ENCODE assay signal across 8 mouse cellular contexts in the genomic region with DNA sequence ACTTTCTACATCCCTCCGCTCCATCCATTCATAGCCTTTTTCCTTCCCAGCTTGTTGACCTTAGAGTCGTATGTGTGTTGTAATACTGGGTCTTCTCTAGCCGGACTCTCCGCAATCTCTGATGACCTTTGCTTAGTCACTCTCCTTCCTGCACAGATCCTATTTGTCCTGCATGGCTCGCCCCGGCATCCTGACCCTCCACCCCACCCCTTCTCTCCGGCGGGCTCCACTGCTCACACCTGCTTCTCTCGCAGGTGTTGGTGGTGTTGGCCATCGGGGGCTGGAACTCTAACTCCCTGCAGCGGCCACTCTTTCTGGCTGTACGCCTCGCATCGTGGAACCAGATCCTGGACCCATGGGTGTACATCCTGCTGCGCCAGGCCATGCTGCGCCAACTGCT. TPM values are rescaled to one million over a fixed set of nuclear protein-coding genes. Genes with fewer than 3 reads are reported as not detected.
DNase-seq lines count a peak whose midpoint lies in the region; ATAC-seq and TF ChIP-seq lines count a peak whose summit lies in the region.

No protein-coding gene starts in this region.

- peak; percentile 33 for DNase-seq in adrenal gland, adult 8-10 months
- no peak for DNase-seq in adrenal gland, postnatal 36 days
- no peak for DNase-seq in kidney, postnatal 0 days (ENCODE audit: low spot score)
- no peak for DNase-seq in kidney, adult 18-20 months
- no peak for DNase-seq in limb, embryonic 11.5 days (ENCODE audit: low spot score)
- DNase-seq in right cerebral cortex, adult 18-20 months, result no peak
- DNase-seq in frontal cortex, postnatal 14 days (ENCODE audit: low spot score in 2 of 2), result no peak

- no peak for TF ChIP-seq CTCF in kidney, postnatal 0 days (IDR thresholded peaks at IDR 0.05; ENCODE audit: low read depth)

- H3K4me2 ChIP-seq in kidney, postnatal 0 days (ENCODE audit: low read length), result peak overlapping the region; percentile 60
- H3K4me2 ChIP-seq in limb, embryonic 11.5 days (ENCODE audit: low read depth, severe bottlenecking), result no peak overlapping the region
- H3K4me2 ChIP-seq in neural tube, embryonic 12.5 days (replicated peaks), result peak overlapping the region; percentile 72; the same call in 1 of the 2 replicates

- H3K36me3 ChIP-seq in kidney, postnatal 0 days (ENCODE audit: insufficient read depth, low read length), result peaks cover 38% of the 10 kb centered on the region
- H3K36me3 ChIP-seq in limb, embryonic 11.5 days (ENCODE audit: control insufficient read depth, insufficient read depth, low read length), result peaks cover 19% of the 10 kb centered on the region
- H3K36me3 ChIP-seq in neural tube, embryonic 12.5 days, result peaks cover 49% of the 10 kb centered on the region

- 71% methylated on average over 16 of the region's 16 CpGs for WGBS in kidney, postnatal 0 days
- WGBS in limb, embryonic 11.5 days, result 80% methylated on average over 16 of the region's 16 CpGs
- WGBS in neural tube, embryonic 12.5 days, result 74% methylated on average over 16 of the region's 16 CpGs

- no peaks in the 10 kb centered on the region for H3K9me3 ChIP-seq in kidney, postnatal 0 days (replicated peaks; ENCODE audit: low read length)
- H3K9me3 ChIP-seq in limb, embryonic 11.5 days (ENCODE audit: control insufficient read depth, low read length), result no peaks in the 10 kb centered on the region
- H3K9me3 ChIP-seq in neural tube, embryonic 12.5 days, result no peaks in the 10 kb centered on the region

- H3K4me1 ChIP-seq in kidney, postnatal 0 days (replicated peaks; ENCODE audit: insufficient read depth, low read length), result peaks cover 34% of the 10 kb centered on the region
- peaks cover 11% of the 10 kb centered on the region; the same call in 1 of the 2 replicates for H3K4me1 ChIP-seq in limb, embryonic 11.5 days (ENCODE audit: control insufficient read depth, insufficient read depth, low read length)
- peaks cover 23% of the 10 kb centered on the region for H3K4me1 ChIP-seq in neural tube, embryonic 12.5 days

- ATAC-seq in kidney, postnatal 0 days (replicated peaks; ENCODE audit: low FRiP score, low read depth), result no peak
- ATAC-seq in limb, embryonic 11.5 days (ENCODE audit: insufficient number of reproducible peaks, low FRiP score, low TSS enrichment, low read depth), result 0 out of 2 replicates have a peak, but pooled peaks have one; percentile 2
- 0 out of 2 replicates have a peak, but pooled peaks have one; percentile 7 for ATAC-seq in neural tube, embryonic 12.5 days (ENCODE audit: low FRiP score, low read depth)

- H3K27me3 ChIP-seq in kidney, postnatal 0 days (ENCODE audit: insufficient read depth, low read length), result no peaks in the 10 kb centered on the region
- peaks cover 7% of the 10 kb centered on the region; the same call in 1 of the 2 replicates for H3K27me3 ChIP-seq in limb, embryonic 11.5 days (ENCODE audit: control insufficient read depth, insufficient read depth, low read length)
- peaks cover 15% of the 10 kb centered on the region for H3K27me3 ChIP-seq in neural tube, embryonic 12.5 days (replicated peaks)

- H3K27ac ChIP-seq in kidney, postnatal 0 days, result peak overlapping the region; percentile 47; the same call in 1 of the 2 replicates
- H3K27ac ChIP-seq in limb, embryonic 11.5 days (replicated peaks; ENCODE audit: low read depth, low read length), result no peak overlapping the region
- H3K27ac ChIP-seq in neural tube, embryonic 12.5 days, result no peak overlapping the region

- H3K9ac ChIP-seq in kidney, postnatal 0 days (ENCODE audit: low read depth, low read length), result no peak overlapping the region
- no peak overlapping the region for H3K9ac ChIP-seq in limb, embryonic 11.5 days (ENCODE audit: low read length)
- H3K9ac ChIP-seq in neural tube, embryonic 12.5 days, result peak overlapping the region; percentile 54; the same call in 1 of the 2 replicates

- no peak overlapping the region for H3K4me3 ChIP-seq in kidney, postnatal 0 days (replicated peaks; ENCODE audit: low read depth, low read length)
- H3K4me3 ChIP-seq in limb, embryonic 11.5 days (ENCODE audit: low read depth, low read length), result no peak overlapping the region
- H3K4me3 ChIP-seq in neural tube, embryonic 12.5 days, result no peak overlapping the region

RNA-seq across cellular contexts. Expression of gene Ptger1, which starts 2.5 kb away (rescaled TPM):
- 1 to 10 TPM in 2 of 4 experiments, under 1 TPM in 2; 0.77 to 1.4 (median 1.1) TPM for total RNA-seq in adrenal gland, adult 8-10 months (2022)
- 1 to 10 TPM in 1 of 2 experiments, under 1 TPM in 1; 0.63 to 2.2 TPM for total RNA-seq in adrenal gland, postnatal 36 days (2021)
- polyA plus RNA-seq in kidney, postnatal 0 days (2015; fragmentation: Nextera tagmentation; extraction: Ambion mirVana), result 9.4 and 9.8 TPM in 2 replicates
- 0.59 and 1.6 TPM in 2 replicates for polyA plus RNA-seq in limb, embryonic 11.5 days (2014; fragmentation: Nextera tagmentation; extraction: Ambion mirVana)
- 0.41 and 0.66 TPM in 2 replicates for polyA plus RNA-seq in neural tube, embryonic 12.5 days (2016; fragmentation: Nextera tagmentation; extraction: Ambion mirVana)

RNA-seq across cellular contexts. Expression of gene Gipc1, which starts 16.5 kb away (rescaled TPM):
- 10 to 100 TPM; 35.1 to 48.0 (median 40.1) TPM for total RNA-seq in adrenal gland, adult 8-10 months (2022)
- total RNA-seq in adrenal gland, postnatal 36 days (2021), result 10 to 100 TPM; 37.8 to 44.0 TPM
- polyA plus RNA-seq in kidney, postnatal 0 days (2015; fragmentation: Nextera tagmentation; extraction: Ambion mirVana), result 197 and 212 TPM in 2 replicates
- 163 and 178 TPM in 2 replicates for polyA plus RNA-seq in limb, embryonic 11.5 days (2014; fragmentation: Nextera tagmentation; extraction: Ambion mirVana)
- polyA plus RNA-seq in neural tube, embryonic 12.5 days (2016; fragmentation: Nextera tagmentation; extraction: Ambion mirVana), result 182 and 186 TPM in 2 replicates

RNA-seq across cellular contexts. Expression of gene Pkn1, which starts 30.0 kb away (rescaled TPM):
- total RNA-seq in adrenal gland, adult 8-10 months (2022), result 100 to 1,000 TPM; 108 to 141 (median 123) TPM
- total RNA-seq in adrenal gland, postnatal 36 days (2021), result 100 to 1,000 TPM in 1 of 2 experiments, 10 to 100 TPM in 1; 98.0 to 123 TPM
- polyA plus RNA-seq in kidney, postnatal 0 days (2015; fragmentation: Nextera tagmentation; extraction: Ambion mirVana), result 31.0 and 33.2 TPM in 2 replicates
- polyA plus RNA-seq in limb, embryonic 11.5 days (2014; fragmentation: Nextera tagmentation; extraction: Ambion mirVana), result 28.8 and 30.1 TPM in 2 replicates
- 30.0 and 32.1 TPM in 2 replicates for polyA plus RNA-seq in neural tube, embryonic 12.5 days (2016; fragmentation: Nextera tagmentation; extraction: Ambion mirVana)

RNA-seq across cellular contexts. Expression of gene Ddx39, which starts 46.0 kb away (rescaled TPM):
- 10 to 100 TPM; 15.4 to 28.6 (median 20.7) TPM for total RNA-seq in adrenal gland, adult 8-10 months (2022)
- 10 to 100 TPM; 21.6 to 24.8 TPM for total RNA-seq in adrenal gland, postnatal 36 days (2021)
- polyA plus RNA-seq in kidney, postnatal 0 days (2015; fragmentation: Nextera tagmentation; extraction: Ambion mirVana), result 110 and 128 TPM in 2 replicates
- polyA plus RNA-seq in limb, embryonic 11.5 days (2014; fragmentation: Nextera tagmentation; extraction: Ambion mirVana), result 210 and 215 TPM in 2 replicates
- 141 and 142 TPM in 2 replicates for polyA plus RNA-seq in neural tube, embryonic 12.5 days (2016; fragmentation: Nextera tagmentation; extraction: Ambion mirVana)
